Mouse (Mus musculus): Measurements from ENCODE around the gene Atxn7l1. TPM values are rescaled to one million over a fixed set of nuclear protein-coding genes. Genes with fewer than 3 reads are reported as not detected.

The Atxn7l1 gene
- polyA plus RNA-seq, 1 experiment, result 176 TPM

GRCm38 (mm10) chr12:33174171-33174570 is 26.7 kb downstream of the Atxn7l1 start:
- no peaks in the 10 kb centered on the region for H3K27me3 ChIP-seq (ENCODE audit: control insufficient read depth, insufficient read depth, low read length)
- H3K36me3 ChIP-seq (ENCODE audit: control insufficient read depth, insufficient read depth, low read length), result no peaks in the 10 kb centered on the region
- TF ChIP-seq CTCF (IDR thresholded peaks at IDR 0.05; ENCODE audit: control insufficient read depth, insufficient read depth, insufficient replicate concordance, low read depth, low read length), result no peak
- TF ChIP-seq POLR2A (IDR thresholded peaks at IDR 0.05; ENCODE audit: control insufficient read depth, low read depth, low read length), result no peak
- H3K27ac ChIP-seq (ENCODE audit: control insufficient read depth, insufficient read depth, low read depth, low read length), result no peak overlapping the region
- peaks cover 3% of the 10 kb centered on the region for H3K4me1 ChIP-seq (ENCODE audit: control insufficient read depth, insufficient read depth, low read length)
- H3K4me3 ChIP-seq (ENCODE audit: control insufficient read depth, low read depth, low read length), result no peak overlapping the region

GRCm38 (mm10) chr12:33174675-33175357 is 27.3 kb downstream of the Atxn7l1 start:
- TF ChIP-seq POLR2A (IDR thresholded peaks at IDR 0.05; ENCODE audit: control insufficient read depth, low read depth, low read length), result no peak
- no peak for TF ChIP-seq CTCF (IDR thresholded peaks at IDR 0.05; ENCODE audit: control insufficient read depth, insufficient read depth, insufficient replicate concordance, low read depth, low read length)
- no peaks in the 10 kb centered on the region for H3K36me3 ChIP-seq (ENCODE audit: control insufficient read depth, insufficient read depth, low read length)
- H3K4me3 ChIP-seq (ENCODE audit: control insufficient read depth, low read depth, low read length), result no peak overlapping the region
- no peaks in the 10 kb centered on the region for H3K27me3 ChIP-seq (ENCODE audit: control insufficient read depth, insufficient read depth, low read length)
- peaks cover 3% of the 10 kb centered on the region for H3K4me1 ChIP-seq (ENCODE audit: control insufficient read depth, insufficient read depth, low read length)
- H3K27ac ChIP-seq (ENCODE audit: control insufficient read depth, insufficient read depth, low read depth, low read length), result no peak overlapping the region

- Histone ChIP-seq H3K27me3 (ENCODE audit: control insufficient read depth, insufficient read depth, low read length) (no peaks in the 10 kb centered on the region), H3K36me3 (ENCODE audit: control insufficient read depth, insufficient read depth, low read length) (no peaks in the 10 kb centered on the region), H3K27ac (ENCODE audit: control insufficient read depth, insufficient read depth, low read depth, low read length) (no peak overlapping the region), H3K4me1 (ENCODE audit: control insufficient read depth, insufficient read depth, low read length) (peaks cover 3% of the 10 kb centered on the region), H3K4me3 (ENCODE audit: control insufficient read depth, low read depth, low read length) (no peak overlapping the region; the same call in 1 of the 2 replicates)
- TF ChIP-seq CTCF (IDR thresholded peaks at IDR 0.05; ENCODE audit: control insufficient read depth, insufficient read depth, insufficient replicate concordance, low read depth, low read length) (no peak), POLR2A (IDR thresholded peaks at IDR 0.05; ENCODE audit: control insufficient read depth, low read depth, low read length) (no peak)
Measured at GRCm38 (mm10) chr12:33175621-33176554, 28.4 kb downstream of the Atxn7l1 start.

- H3K27ac ChIP-seq (ENCODE audit: control insufficient read depth, insufficient read depth, low read depth, low read length), result no peak overlapping the region
Measured at GRCm38 (mm10) chr12:33176555-33176900, 29.0 kb downstream of the Atxn7l1 start.

GRCm38 (mm10) chr12:33180421-33180820 is 32.9 kb downstream of the Atxn7l1 start:
- TF ChIP-seq POLR2A (IDR thresholded peaks at IDR 0.05; ENCODE audit: control insufficient read depth, low read depth, low read length) (no peak), CTCF (IDR thresholded peaks at IDR 0.05; ENCODE audit: control insufficient read depth, insufficient read depth, insufficient replicate concordance, low read depth, low read length) (no peak)

More at GRCm38 (mm10) chr12:33176555-33176900, 29.0 kb downstream of the Atxn7l1 start:
- Histone ChIP-seq H3K27me3 (ENCODE audit: control insufficient read depth, insufficient read depth, low read length) (no peaks in the 10 kb centered on the region), H3K36me3 (ENCODE audit: control insufficient read depth, insufficient read depth, low read length) (no peaks in the 10 kb centered on the region), H3K4me1 (ENCODE audit: control insufficient read depth, insufficient read depth, low read length) (peaks cover 3% of the 10 kb centered on the region), H3K4me3 (ENCODE audit: control insufficient read depth, low read depth, low read length) (no peak overlapping the region)
- TF ChIP-seq CTCF (IDR thresholded peaks at IDR 0.05; ENCODE audit: control insufficient read depth, insufficient read depth, insufficient replicate concordance, low read depth, low read length), result no peak
- no peak for TF ChIP-seq POLR2A (IDR thresholded peaks at IDR 0.05; ENCODE audit: control insufficient read depth, low read depth, low read length)

GRCm38 (mm10) chr12:33181875-33182274 is 34.4 kb downstream of the Atxn7l1 start:
- Histone ChIP-seq H3K27me3 (ENCODE audit: control insufficient read depth, insufficient read depth, low read length) (no peaks in the 10 kb centered on the region), H3K4me1 (ENCODE audit: control insufficient read depth, insufficient read depth, low read length) (no peaks in the 10 kb centered on the region), H3K36me3 (ENCODE audit: control insufficient read depth, insufficient read depth, low read length) (no peaks in the 10 kb centered on the region), H3K27ac (ENCODE audit: control insufficient read depth, insufficient read depth, low read depth, low read length) (no peak overlapping the region), H3K4me3 (ENCODE audit: control insufficient read depth, low read depth, low read length) (no peak overlapping the region)
- TF ChIP-seq POLR2A (IDR thresholded peaks at IDR 0.05; ENCODE audit: control insufficient read depth, low read depth, low read length) (no peak), CTCF (IDR thresholded peaks at IDR 0.05; ENCODE audit: control insufficient read depth, insufficient read depth, insufficient replicate concordance, low read depth, low read length) (no peak)

More at GRCm38 (mm10) chr12:33180421-33180820, 32.9 kb downstream of the Atxn7l1 start:
- Histone ChIP-seq H3K27me3 (ENCODE audit: control insufficient read depth, insufficient read depth, low read length) (no peaks in the 10 kb centered on the region), H3K36me3 (ENCODE audit: control insufficient read depth, insufficient read depth, low read length) (no peaks in the 10 kb centered on the region), H3K4me1 (ENCODE audit: control insufficient read depth, insufficient read depth, low read length) (no peaks in the 10 kb centered on the region; the same call in 1 of the 2 replicates), H3K4me3 (ENCODE audit: control insufficient read depth, low read depth, low read length) (no peak overlapping the region), H3K27ac (ENCODE audit: control insufficient read depth, insufficient read depth, low read depth, low read length) (no peak overlapping the region)
